Mouse (Mus musculus) stomach, embryonic 15.5 days (tissue): ENCODE data around the gene Plxdc1. TPM values are rescaled to one million over a fixed set of nuclear protein-coding genes. Genes with fewer than 3 reads are reported as not detected.

Source experiments
- ATAC-seq: fragments of 200-750 bp; cut with Nextera tagmentation; 2 replicates; pipeline ENCODE4 v1.8.0; 2017; ENCODE audit warnings: low read depth, moderate number of reproducible peaks, moderate TSS enrichment; ENCODE audit not compliant: insufficient read depth, low FRiP score
- H3K27ac ChIP-seq: fragments of 300-500 bp; sonication (generic); 2 replicates; pipeline ENCODE4 v1.5.1; 2015; ENCODE audit warnings: mild to moderate bottlenecking, inconsistent platforms
- H3K27me3 ChIP-seq: fragments of 300-500 bp; sonication (generic); replicated peaks from 2 replicates; pipeline ENCODE4 v1.6.1; 2015; ENCODE audit warnings: inconsistent platforms
- H3K36me3 ChIP-seq: fragments of 300-500 bp; sonication (generic); 2 replicates; pipeline ENCODE4 v1.6.1; 2015; ENCODE audit warnings: inconsistent platforms
- H3K4me1 ChIP-seq: fragments of 300-500 bp; sonication (generic); 2 replicates; pipeline ENCODE4 v1.6.1; 2015; ENCODE audit warnings: inconsistent platforms
- H3K4me2 ChIP-seq: fragments of 300-500 bp; sonication (generic); 2 replicates; pipeline ENCODE4 v1.6.1; 2015; ENCODE audit warnings: mild to moderate bottlenecking, inconsistent platforms
- H3K4me3 ChIP-seq: fragments of 300-500 bp; sonication (generic); replicated peaks from 2 replicates; pipeline ENCODE4 v1.5.1; 2015; ENCODE audit warnings: inconsistent platforms
- H3K9ac ChIP-seq: fragments of 300-500 bp; sonication (generic); 2 replicates; pipeline ENCODE4 v1.6.1; 2015; ENCODE audit warnings: inconsistent platforms
- H3K9me3 ChIP-seq: fragments of 300-500 bp; sonication (generic); 2 replicates; pipeline ENCODE4 v1.6.1; 2016; ENCODE audit warnings: inconsistent platforms
- WGBS: fragments of 180-500 bp; shearing (Covaris S2); methylation state at CpG from one replicate; pipeline ENCODE4 v1.1.7; 2015; 5-methylcytosine and 5-hydroxymethylcytosine counted together
- polyA plus RNA-seq: library from polyadenylated mRNA; unstranded; fragments of >200 nt; fragmentation: Nextera tagmentation; extraction: Ambion mirVana; gene quantifications from 2 replicates; pipeline ENCODE4 v1.2.1, GENCODE M21; 2015

Gene Plxdc1
- polyA plus RNA-seq, 1 experiment from 2014 or later = 1.0 TPM

DNA sequence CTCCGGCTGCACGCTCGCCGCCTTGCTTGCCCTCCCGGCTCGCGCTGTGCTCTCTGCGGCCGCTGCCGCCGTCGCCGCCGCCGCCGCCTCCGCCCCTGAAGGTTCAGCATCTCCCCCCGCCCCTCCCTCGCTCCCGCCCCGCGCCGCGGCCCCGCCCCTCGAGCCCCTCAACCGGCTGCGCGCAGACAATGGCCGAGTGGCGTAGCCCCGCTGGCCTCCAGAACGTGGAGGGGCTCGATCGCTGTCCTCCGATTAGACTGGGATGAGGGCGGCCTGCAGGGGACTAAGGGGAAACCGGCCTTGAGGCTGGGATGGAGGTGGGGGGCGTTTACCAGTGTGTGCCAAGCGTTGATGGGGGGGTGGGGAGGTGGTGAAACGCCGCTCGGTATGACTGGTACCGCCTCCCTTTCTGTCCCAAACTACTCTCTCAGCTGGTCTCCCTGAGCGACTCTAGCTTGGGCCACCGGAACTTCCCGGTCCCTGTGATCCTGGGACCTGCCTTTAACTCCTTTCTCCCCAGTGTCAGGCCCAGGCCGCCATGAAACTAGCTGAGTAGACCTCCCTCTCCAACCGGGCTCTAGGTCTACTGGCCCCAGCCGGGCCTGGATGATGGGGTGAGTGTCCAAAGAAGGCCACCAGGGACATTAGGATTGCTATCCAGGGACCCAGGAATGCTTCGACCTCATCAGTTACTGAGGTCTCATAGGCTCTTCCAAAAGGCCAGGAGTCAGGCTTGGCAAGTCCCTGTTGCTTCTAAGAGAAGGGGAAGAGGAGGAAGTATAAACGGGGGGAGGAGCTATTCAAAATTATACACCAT is 36.5 kb upstream of the Plxdc1 start, which contains the start of gene Cacnb1:
Gene Cacnb1 (minus strand): TSS at position 480 of the 817 bp plus-strand sequence.
- Histone ChIP-seq H3K4me3 (peak within 1 kb of the TSS; percentile 77), H3K36me3 (no peaks in the 10 kb centered on the region), H3K9ac (peak within 1 kb of the TSS; percentile 83), H3K27me3 (no peaks in the 10 kb centered on the region), H3K9me3 (no peaks in the 10 kb centered on the region), H3K4me2 (peak within 1 kb of the TSS; percentile 95), H3K27ac (peak within 1 kb of the TSS; percentile 84), H3K4me1 (peaks cover 43% of the 10 kb centered on the region)
- peak; percentile 20 for ATAC-seq
- under 1% methylated on average over 37 of the region's 52 CpGs for WGBS

- WGBS = 1% methylated on average over 23 of the region's 23 CpGs
- no peak; the same call in 1 of the 2 replicates for ATAC-seq
- Histone ChIP-seq H3K9me3 (no peaks in the 10 kb centered on the region), H3K27me3 (no peaks in the 10 kb centered on the region), H3K27ac (peak overlapping the region; percentile 84), H3K4me1 (peaks cover 43% of the 10 kb centered on the region), H3K36me3 (no peaks in the 10 kb centered on the region), H3K9ac (peak overlapping the region; percentile 83), H3K4me3 (peak overlapping the region; percentile 77), H3K4me2 (peak overlapping the region; percentile 95)
Observed at GRCm38 (mm10) chr11:98022253-98022554, 36.0 kb upstream of the Plxdc1 start.

DNA sequence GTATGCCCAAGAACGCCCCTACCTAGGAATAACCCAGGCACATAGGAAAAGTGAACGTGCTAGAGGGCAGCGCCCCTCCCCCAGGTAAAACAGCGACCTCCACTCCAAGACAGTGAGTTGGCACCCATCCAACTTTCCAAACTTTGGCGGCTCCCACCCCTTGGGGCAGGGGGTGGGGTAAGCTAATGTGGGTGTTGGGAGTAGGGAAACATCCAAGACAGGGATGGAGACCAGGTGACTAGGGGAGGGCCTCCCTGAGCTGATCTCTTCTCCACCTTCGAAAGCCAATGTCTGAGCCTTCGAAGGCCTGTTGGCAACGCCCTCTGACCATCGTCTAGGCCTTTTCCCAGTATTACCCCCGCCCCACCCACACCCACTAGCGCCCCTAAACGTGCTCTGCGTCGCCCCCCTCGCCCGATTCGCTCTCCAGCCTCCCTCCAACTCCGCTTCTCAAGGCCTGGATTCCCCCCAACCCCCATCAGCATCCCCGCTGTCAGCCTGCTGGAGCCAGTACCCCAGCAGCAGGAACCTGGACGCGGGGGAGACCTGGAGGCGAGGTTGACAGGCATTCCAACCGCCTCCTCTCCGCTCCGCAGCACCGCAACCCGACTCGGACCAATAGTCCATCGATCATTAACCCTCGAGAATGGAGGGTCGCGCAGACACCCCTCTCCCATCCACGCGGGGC is 35.5 kb upstream of the Plxdc1 start:
- Histone ChIP-seq H3K27ac (peak overlapping the region; percentile 84), H3K9me3 (no peaks in the 10 kb centered on the region), H3K9ac (peak overlapping the region; percentile 83), H3K27me3 (no peaks in the 10 kb centered on the region), H3K4me2 (peak overlapping the region; percentile 95), H3K4me3 (peak overlapping the region; percentile 77), H3K36me3 (no peaks in the 10 kb centered on the region), H3K4me1 (peaks cover 43% of the 10 kb centered on the region)
- WGBS = 4% methylated on average over 34 of the region's 34 CpGs
- ATAC-seq = no peak

- no peak overlapping the region for H3K9ac ChIP-seq
- WGBS = 43% methylated on average over 2 of the region's 2 CpGs
- H3K27me3 ChIP-seq = no peaks in the 10 kb centered on the region
- H3K9me3 ChIP-seq = no peaks in the 10 kb centered on the region
- H3K4me1 ChIP-seq = peaks cover 43% of the 10 kb centered on the region
- ATAC-seq = no peak
- no peaks in the 10 kb centered on the region for H3K36me3 ChIP-seq
- no peak overlapping the region for H3K27ac ChIP-seq
- peak overlapping the region; percentile 95 for H3K4me2 ChIP-seq
- H3K4me3 ChIP-seq = peak overlapping the region; percentile 77
Observed at GRCm38 (mm10) chr11:98021118-98021517, 34.9 kb upstream of the Plxdc1 start.

GRCm38 (mm10) chr11:98020710-98021109 is 34.5 kb upstream of the Plxdc1 start:
- H3K9ac ChIP-seq = no peak overlapping the region
- H3K4me2 ChIP-seq = peak overlapping the region; percentile 95; the same call in 1 of the 2 replicates
- WGBS = 44% methylated on average over 1 of the region's 1 CpGs
- no peaks in the 10 kb centered on the region for H3K9me3 ChIP-seq
- H3K27me3 ChIP-seq = no peaks in the 10 kb centered on the region
- H3K27ac ChIP-seq = no peak overlapping the region
- H3K36me3 ChIP-seq = no peaks in the 10 kb centered on the region
- no peak overlapping the region for H3K4me3 ChIP-seq
- ATAC-seq = no peak
- H3K4me1 ChIP-seq = peaks cover 38% of the 10 kb centered on the region

DNA sequence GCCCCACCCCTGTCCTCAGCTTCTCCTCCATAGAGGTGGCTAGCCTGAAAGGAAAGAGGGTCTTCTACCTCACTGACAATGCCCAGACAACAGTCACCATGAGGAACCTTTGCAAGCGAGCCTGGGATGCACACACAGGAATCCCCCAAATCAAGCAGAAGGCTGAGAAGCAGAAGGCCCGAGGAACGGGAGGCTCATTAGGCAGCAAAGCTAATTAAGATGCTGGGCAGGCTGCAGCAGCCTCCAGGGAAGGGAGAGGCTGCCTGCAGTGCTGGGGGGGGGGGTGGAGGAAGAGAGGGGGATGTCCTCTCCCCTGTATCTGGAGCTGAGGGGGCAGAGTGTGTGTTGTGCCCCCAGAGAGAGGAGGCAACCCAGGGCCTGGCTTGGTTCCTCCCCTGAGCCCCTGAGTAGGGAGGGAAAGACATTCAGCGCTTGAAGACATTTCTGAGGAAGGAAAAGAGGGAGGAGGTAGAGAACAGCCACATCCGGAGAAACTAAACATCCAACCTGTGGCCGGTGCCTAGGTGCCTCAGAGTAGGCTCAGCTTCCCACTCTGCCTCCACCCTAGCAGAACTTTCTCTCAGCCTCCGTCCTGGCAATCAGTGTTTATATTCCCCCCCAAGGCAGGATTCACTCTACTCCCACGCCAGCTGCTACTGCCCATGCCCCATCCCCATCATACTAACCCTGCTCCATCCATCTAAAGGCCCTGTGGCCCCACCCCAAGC is 33.8 kb upstream of the Plxdc1 start:
- Histone ChIP-seq H3K4me3 (no peak overlapping the region), H3K9ac (no peak overlapping the region), H3K9me3 (no peaks in the 10 kb centered on the region), H3K27me3 (no peaks in the 10 kb centered on the region), H3K4me1 (peaks cover 36% of the 10 kb centered on the region), H3K36me3 (no peaks in the 10 kb centered on the region), H3K4me2 (no peak overlapping the region), H3K27ac (no peak overlapping the region)
- WGBS = 49% methylated on average over 8 of the region's 8 CpGs
- ATAC-seq = no peak

GRCm38 (mm10) chr11:98018858-98019641 is 32.8 kb upstream of the Plxdc1 start:
- H3K4me2 ChIP-seq = peak overlapping the region; percentile 19; the same call in 1 of the 2 replicates
- no peak for ATAC-seq
- 41% methylated on average over 10 of the region's 10 CpGs for WGBS

GRCm38 (mm10) chr11:98018222-98018621 is 32.0 kb upstream of the Plxdc1 start:
- WGBS = 69% methylated on average over 6 of the region's 6 CpGs
- no peak overlapping the region for H3K27ac ChIP-seq
- peaks cover 33% of the 10 kb centered on the region for H3K4me1 ChIP-seq
- H3K27me3 ChIP-seq = no peaks in the 10 kb centered on the region
- no peaks in the 10 kb centered on the region for H3K9me3 ChIP-seq
- no peak for ATAC-seq
- no peaks in the 10 kb centered on the region for H3K36me3 ChIP-seq
- no peak overlapping the region for H3K4me2 ChIP-seq
- H3K4me3 ChIP-seq = no peak overlapping the region
- no peak overlapping the region for H3K9ac ChIP-seq

More at GRCm38 (mm10) chr11:98018858-98019641, 32.8 kb upstream of the Plxdc1 start:
- Histone ChIP-seq H3K36me3 (no peaks in the 10 kb centered on the region), H3K27me3 (no peaks in the 10 kb centered on the region), H3K27ac (peak overlapping the region; percentile 3; the same call in 1 of the 2 replicates), H3K9me3 (no peaks in the 10 kb centered on the region), H3K4me1 (peaks cover 36% of the 10 kb centered on the region), H3K9ac (no peak overlapping the region), H3K4me3 (no peak overlapping the region)

- no peaks in the 10 kb centered on the region for H3K36me3 ChIP-seq
- no peak for ATAC-seq
- no peaks in the 10 kb centered on the region for H3K9me3 ChIP-seq
- no peak overlapping the region for H3K27ac ChIP-seq
- H3K27me3 ChIP-seq = no peaks in the 10 kb centered on the region
- no peak overlapping the region for H3K9ac ChIP-seq
- H3K4me3 ChIP-seq = no peak overlapping the region
- 64% methylated on average over 4 of the region's 4 CpGs for WGBS
- H3K4me1 ChIP-seq = peaks cover 27% of the 10 kb centered on the region
- H3K4me2 ChIP-seq = no peak overlapping the region
Observed at GRCm38 (mm10) chr11:98016824-98017223, 30.6 kb upstream of the Plxdc1 start.

DNA sequence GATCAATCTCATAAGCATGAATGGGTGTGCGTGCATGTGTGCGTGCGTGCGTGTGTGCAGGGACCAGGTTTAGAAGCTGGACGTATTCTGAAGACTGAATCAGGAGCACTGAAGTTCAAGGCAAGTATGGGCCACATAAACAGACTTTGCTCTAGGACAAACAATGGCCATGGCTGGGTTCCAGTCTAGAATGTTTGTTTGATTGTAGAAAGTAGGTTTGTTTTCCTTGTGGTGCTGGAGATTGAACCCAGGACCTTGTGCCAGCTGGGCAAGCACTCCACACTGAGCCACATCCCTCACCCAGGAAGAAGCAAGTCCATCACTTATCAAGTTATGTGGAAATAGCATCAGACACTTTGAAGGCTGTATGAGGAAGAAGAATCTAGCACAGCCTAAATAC is 29.9 kb upstream of the Plxdc1 start:
- H3K4me2 ChIP-seq = no peak overlapping the region
- no peaks in the 10 kb centered on the region for H3K36me3 ChIP-seq
- no peak overlapping the region for H3K27ac ChIP-seq
- no peaks in the 10 kb centered on the region for H3K9me3 ChIP-seq
- ATAC-seq = no peak
- no peak overlapping the region for H3K9ac ChIP-seq
- H3K4me3 ChIP-seq = no peak overlapping the region
- WGBS = 81% methylated on average over 5 of the region's 5 CpGs
- H3K27me3 ChIP-seq = no peaks in the 10 kb centered on the region
- peaks cover 21% of the 10 kb centered on the region for H3K4me1 ChIP-seq

DNA sequence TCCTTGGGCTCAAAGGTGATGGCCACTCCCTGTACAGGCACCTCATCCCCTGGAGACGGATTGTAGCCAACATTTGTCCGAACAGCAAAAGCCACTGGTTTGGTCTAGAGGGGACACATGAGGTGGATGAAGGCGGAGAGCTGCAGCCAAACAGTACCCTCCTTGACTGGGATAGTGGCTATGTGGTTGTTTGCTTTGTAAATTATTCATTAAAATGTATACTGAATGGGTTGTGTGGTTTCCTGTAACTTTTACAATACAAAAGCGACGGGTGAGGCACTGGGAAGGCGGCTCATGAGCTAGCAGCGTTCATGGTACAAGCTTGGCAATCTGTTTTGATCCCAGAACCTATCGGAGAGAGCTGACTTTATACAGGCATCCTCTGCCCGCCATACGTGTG is 26.6 kb upstream of the Plxdc1 start:
- no peak for ATAC-seq
- Histone ChIP-seq H3K36me3 (no peaks in the 10 kb centered on the region), H3K9ac (no peak overlapping the region)

More for the DNA sequence above, 26.6 kb upstream of the Plxdc1 start:
- H3K4me2 ChIP-seq = no peak overlapping the region
- H3K27ac ChIP-seq = no peak overlapping the region
- H3K9me3 ChIP-seq = no peaks in the 10 kb centered on the region
- H3K4me3 ChIP-seq = no peak overlapping the region
- H3K27me3 ChIP-seq = no peaks in the 10 kb centered on the region
- H3K4me1 ChIP-seq = no peaks in the 10 kb centered on the region
- 73% methylated on average over 10 of the region's 10 CpGs for WGBS
